Mouse (Mus musculus) kidney, adult 10 weeks (tissue): Measurements from ENCODE around the gene 4930519G04Rik. TPM values are rescaled to one million over a fixed set of nuclear protein-coding genes. Genes with fewer than 3 reads are reported as not detected.

Experiments
- polyA plus RNA-seq: library from polyadenylated mRNA; stranded (reverse); fragments of 350-450 nt; fragmentation: Illumina TruSeq; extraction: RNeasy Lipid Tissue Mini Kit (QIAGEN cat#74804); gene quantifications from one replicate; pipeline ENCODE4 v1.2.3, GENCODE M21; 2014; ENCODE audit warnings: low read depth, low replicate concordance

The 4930519G04Rik gene
- polyA plus RNA-seq, result not detected

DNA sequence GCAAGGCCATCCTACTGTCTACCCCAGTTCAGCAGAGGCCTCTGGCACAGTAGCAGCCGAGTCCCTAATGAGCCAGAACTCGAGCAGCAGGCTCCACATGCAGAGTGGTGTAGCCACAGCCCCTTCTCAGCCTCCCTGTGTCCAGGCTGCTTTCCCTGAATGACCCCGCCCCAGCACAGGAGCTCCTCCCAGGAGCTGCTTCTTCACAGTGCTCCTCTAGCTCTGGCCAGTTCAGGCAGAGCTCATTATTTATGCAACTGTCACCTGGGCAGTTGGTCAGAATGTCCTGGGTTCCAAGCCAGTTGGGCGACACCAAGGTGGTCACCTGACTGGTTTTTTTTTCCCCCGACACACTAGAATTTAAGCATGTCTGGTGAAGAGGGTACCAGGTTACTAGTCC, at the start of gene 4930519G04Rik:
TSS of gene 4930519G04Rik (plus strand) at position 301 of the 400 bp plus-strand sequence.

DNA sequence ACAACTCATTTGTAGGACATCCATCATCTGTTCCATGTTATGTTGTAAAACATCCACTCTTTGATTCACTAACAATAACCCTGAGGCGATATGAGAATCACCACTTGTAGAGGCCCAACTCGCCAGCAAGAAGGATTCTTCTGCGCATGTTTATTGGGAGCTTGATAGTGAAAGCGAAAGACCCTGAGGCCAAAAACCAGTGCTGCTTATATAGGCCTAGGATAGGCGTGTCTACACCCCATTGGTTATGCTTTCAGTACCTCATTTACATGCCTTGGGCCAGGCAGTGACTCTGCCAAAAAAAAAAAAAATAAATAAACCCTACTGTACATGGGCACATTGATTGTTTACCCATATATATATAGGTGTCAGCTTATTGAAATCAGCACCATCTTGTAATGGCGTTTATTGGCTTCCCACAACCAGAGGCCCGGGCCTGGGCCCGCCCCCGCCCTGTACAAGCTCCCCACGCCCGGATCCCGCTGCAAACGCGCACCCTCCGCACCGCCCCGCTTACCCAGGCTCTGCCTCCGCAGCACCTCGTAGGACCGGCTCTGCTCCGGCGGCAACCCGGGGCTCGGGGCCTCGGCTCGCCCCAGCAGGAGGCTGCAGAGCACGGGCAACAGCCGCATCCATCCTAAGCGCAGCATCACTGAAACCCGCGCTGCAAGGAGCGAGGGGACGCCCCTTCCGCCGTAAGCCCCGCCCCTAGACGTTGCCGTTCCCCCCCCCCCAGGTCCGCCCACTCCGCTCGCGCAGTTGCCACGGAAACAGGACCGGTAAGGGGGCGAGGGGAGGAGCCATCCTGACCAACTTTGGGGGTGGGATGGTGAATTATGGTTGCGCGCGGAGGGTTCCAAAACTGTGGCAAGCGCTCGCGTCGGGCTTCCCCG, 30.4 kb upstream of the 4930519G04Rik start, which contains the start of gene 1500011B03Rik:
TSS of gene 1500011B03Rik (minus strand) at position 673 of the 893 bp plus-strand sequence.

DNA sequence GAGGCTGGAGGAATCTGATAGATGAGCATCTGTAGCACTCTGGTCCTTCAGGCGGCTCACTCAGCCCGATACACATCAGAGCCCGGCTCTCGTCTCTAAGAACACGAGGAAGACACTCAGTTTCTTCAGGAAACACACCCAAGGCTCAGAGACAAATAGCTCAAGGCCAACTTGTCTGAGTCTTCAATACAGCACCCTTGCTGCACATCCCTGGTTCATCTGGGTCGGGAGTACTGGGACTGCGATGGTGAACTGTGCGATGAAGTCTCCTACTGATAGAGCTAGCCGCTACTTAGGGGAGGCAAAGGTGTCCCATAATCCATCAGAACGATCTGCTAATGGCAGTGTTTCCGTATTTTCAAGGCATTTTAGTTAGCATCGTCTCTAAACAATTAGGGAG, 5.1 kb downstream of the 4930519G04Rik start, which contains the start of gene Gm9936:
TSS of gene Gm9936 (minus strand) at position 101 of the 400 bp plus-strand sequence.

DNA sequence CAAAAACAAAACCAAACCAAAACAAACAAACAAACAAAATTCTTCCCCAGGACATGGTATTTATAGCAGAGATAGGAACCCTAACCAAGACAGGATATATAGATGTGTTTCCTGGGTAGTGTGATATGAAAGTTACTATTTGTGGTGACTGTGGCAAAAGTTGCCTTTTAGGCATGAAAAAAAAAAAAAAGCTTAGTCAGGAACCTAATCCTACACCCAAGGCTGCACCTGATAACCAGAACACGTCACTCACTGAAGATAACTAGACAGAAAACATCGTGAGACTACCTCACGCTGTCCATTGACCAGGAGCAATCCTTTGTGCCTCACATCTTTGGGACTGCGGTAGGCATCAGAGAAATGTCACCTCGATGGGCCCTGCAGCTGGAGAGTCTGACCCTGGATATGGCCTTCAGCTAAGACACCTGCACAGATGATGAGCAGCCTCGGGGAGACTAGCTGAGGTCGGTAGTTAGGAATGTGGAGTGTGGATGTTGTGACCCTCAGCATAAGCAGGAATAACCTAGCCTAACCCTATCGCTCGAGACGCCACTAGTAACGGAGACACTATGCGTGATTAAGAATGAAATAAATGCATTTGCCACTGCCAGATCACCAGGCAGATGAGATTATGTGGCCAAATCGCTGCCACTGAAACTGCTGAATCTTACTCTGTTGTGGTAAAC, 43.4 kb downstream of the 4930519G04Rik start, which contains the start of gene Oasl2:
TSS of gene Oasl2 (plus strand) at position 249 of the 686 bp plus-strand sequence.

DNA sequence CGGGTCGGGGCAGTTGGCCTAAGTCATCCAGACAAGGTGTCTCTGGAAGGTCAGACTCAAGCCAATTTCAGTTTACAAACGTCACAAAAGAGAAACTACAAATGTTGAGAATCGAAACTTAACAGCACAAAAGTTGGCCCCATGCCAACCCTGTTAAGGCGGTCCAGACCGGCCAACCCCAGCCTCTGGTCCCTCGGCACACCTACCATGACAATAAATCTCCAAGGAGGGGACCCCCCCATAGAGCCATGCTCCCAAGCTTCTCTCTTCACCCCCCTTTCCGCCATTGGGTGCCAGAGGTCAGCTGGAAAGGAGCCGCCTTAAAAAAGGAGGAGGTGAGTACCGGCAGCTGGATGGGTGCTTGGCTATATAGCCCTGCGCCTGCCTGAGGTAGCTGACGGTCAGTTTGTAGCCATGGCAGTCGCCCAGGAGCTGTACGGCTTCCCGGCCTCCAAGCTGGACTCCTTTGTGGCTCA, 69.6 kb downstream of the 4930519G04Rik start, which contains the start of gene Oasl1:
TSS of gene Oasl1 (plus strand) at position 243 of the 476 bp plus-strand sequence.

Other genes starting within 250 kb of the 4930519G04Rik start
- gene Trpv4, start 195.2 kb upstream of the 4930519G04Rik start, polyA plus RNA-seq, result 0.81 TPM
- gene Gltp, start 162.7 kb upstream of the 4930519G04Rik start, polyA plus RNA-seq, result 28.0 TPM
- 0.69 TPM for gene Tchp, start 145.9 kb upstream of the 4930519G04Rik start, polyA plus RNA-seq
- gene Ankrd13a, start 79.0 kb upstream of the 4930519G04Rik start, polyA plus RNA-seq, result 28.5 TPM
- 8.2 TPM for gene Git2, start 78.1 kb upstream of the 4930519G04Rik start, polyA plus RNA-seq
- gene 1500011B03Rik, start 30.2 kb upstream of the 4930519G04Rik start, polyA plus RNA-seq, result 32.9 TPM
- not detected for gene Gm9936, start 5.0 kb downstream of the 4930519G04Rik start, polyA plus RNA-seq
- 15.1 TPM for gene Oasl2, start 43.3 kb downstream of the 4930519G04Rik start, polyA plus RNA-seq
- gene Oasl1, start 69.6 kb downstream of the 4930519G04Rik start, polyA plus RNA-seq, result not detected
- 1.8 TPM for gene 2210016L21Rik, start 88.5 kb downstream of the 4930519G04Rik start, polyA plus RNA-seq
- not detected for gene Hnf1a, start 117.4 kb downstream of the 4930519G04Rik start, polyA plus RNA-seq
- 31.7 TPM for gene Sppl3, start 157.5 kb downstream of the 4930519G04Rik start, polyA plus RNA-seq
- gene Gm10401, start 244.6 kb downstream of the 4930519G04Rik start, polyA plus RNA-seq, result not detected